In the genomic region with DNA sequence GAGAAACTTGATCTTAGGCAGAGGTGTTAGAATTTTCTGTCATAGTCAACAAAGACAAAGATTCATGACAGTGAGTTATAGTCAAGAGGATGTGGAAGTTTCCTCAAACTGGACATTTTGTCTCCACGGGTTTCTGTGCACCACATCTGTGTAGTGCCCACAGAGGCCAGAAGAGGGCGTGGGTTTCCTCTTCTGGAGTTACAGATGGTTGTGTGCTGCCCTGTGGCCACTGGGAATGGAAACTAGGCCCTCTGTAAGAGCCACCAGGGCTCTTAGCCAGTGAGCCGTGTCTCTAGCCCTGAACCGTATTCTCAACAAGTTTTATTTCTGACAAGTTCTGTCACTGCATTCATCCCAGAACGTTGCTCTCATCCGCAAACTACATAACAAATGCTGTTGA, we compare ENCODE assay signal across 17 mouse cellular contexts. TPM values are rescaled to one million over a fixed set of nuclear protein-coding genes. Genes with fewer than 3 reads are reported as not detected.
DNase-seq lines count a peak whose midpoint lies in the region; ATAC-seq and TF ChIP-seq lines count a peak whose summit lies in the region.
"Had no signal": no experiment of that assay in that cellular context is flagged by ENCODE, and none has a peak within 500 bp of the region (broad histone marks: within the 10 kb centered on the region; RNA-seq: fewer than 3 reads in every experiment).

No protein-coding gene starts in this region.

- no peaks in the 10 kb centered on the region for H3K9me3 ChIP-seq in hindbrain, postnatal 0 days (ENCODE audit: low read length)
- no peaks in the 10 kb centered on the region for H3K9me3 ChIP-seq in hindbrain, embryonic 14.5 days (ENCODE audit: control insufficient read depth, low read length)
- H3K9me3 ChIP-seq in lung, embryonic 14.5 days (ENCODE audit: low read depth, low read length), result no peaks in the 10 kb centered on the region; the same call in 1 of the 2 replicates
- H3K9me3 ChIP-seq: forebrain, embryonic 15.5 days; hindbrain, embryonic 13.5 days had no signal

- no peaks in the 10 kb centered on the region for H3K4me1 ChIP-seq in hindbrain, postnatal 0 days (ENCODE audit: insufficient read depth, low read length)
- H3K4me1 ChIP-seq in hindbrain, embryonic 14.5 days (replicated peaks; ENCODE audit: control insufficient read depth, insufficient read depth, low read length), result 0 out of 2 replicates have a peak, but pooled peaks cover 4% of the 10 kb centered on the region
- peaks cover 8% of the 10 kb centered on the region for H3K4me1 ChIP-seq in lung, embryonic 14.5 days (ENCODE audit: insufficient read depth)

- TF ChIP-seq CTCF in hindbrain, postnatal 0 days (IDR thresholded peaks at IDR 0.05; ENCODE audit: low read depth), result peak; percentile 46
- peak; percentile 24 for TF ChIP-seq CTCF in lung, embryonic 14.5 days (IDR thresholded peaks at IDR 0.05; ENCODE audit: low read depth)

- H3K4me2 ChIP-seq in hindbrain, postnatal 0 days (ENCODE audit: low read depth, low read length), result no peak overlapping the region
- H3K4me2 ChIP-seq in hindbrain, embryonic 14.5 days (replicated peaks), result no peak overlapping the region
- H3K4me2 ChIP-seq in lung, embryonic 14.5 days, result no peak overlapping the region
- H3K4me2 ChIP-seq: forebrain, embryonic 15.5 days; hindbrain, embryonic 13.5 days had no signal

- H3K27ac ChIP-seq in hindbrain, postnatal 0 days, result no peak overlapping the region
- H3K27ac ChIP-seq in hindbrain, embryonic 14.5 days, result no peak overlapping the region
- no peak overlapping the region for H3K27ac ChIP-seq in lung, embryonic 14.5 days (ENCODE audit: low read depth)
- H3K27ac ChIP-seq: forebrain, embryonic 15.5 days; hindbrain, embryonic 13.5 days had no signal

- no peaks in the 10 kb centered on the region for H3K27me3 ChIP-seq in hindbrain, postnatal 0 days (ENCODE audit: insufficient read depth, low read length)
- no peaks in the 10 kb centered on the region for H3K27me3 ChIP-seq in hindbrain, embryonic 14.5 days (ENCODE audit: control insufficient read depth, insufficient read depth, low read length)
- no peaks in the 10 kb centered on the region for H3K27me3 ChIP-seq in lung, embryonic 14.5 days (ENCODE audit: insufficient read depth, low read length)
- H3K27me3 ChIP-seq: CH12.LX; forebrain, embryonic 15.5 days; hindbrain, embryonic 13.5 days had no signal

- WGBS in hindbrain, postnatal 0 days, result 60% methylated on average over 6 of the region's 6 CpGs
- WGBS in hindbrain, embryonic 14.5 days, result 61% methylated on average over 6 of the region's 6 CpGs
- 55% methylated on average over 6 of the region's 6 CpGs for WGBS in lung, embryonic 14.5 days

- H3K36me3 ChIP-seq in hindbrain, postnatal 0 days (ENCODE audit: insufficient read depth, low read length), result no peaks in the 10 kb centered on the region
- H3K36me3 ChIP-seq in hindbrain, embryonic 14.5 days (replicated peaks; ENCODE audit: control insufficient read depth, insufficient read depth), result no peaks in the 10 kb centered on the region
- no peaks in the 10 kb centered on the region for H3K36me3 ChIP-seq in lung, embryonic 14.5 days (ENCODE audit: insufficient read depth)
- H3K36me3 ChIP-seq: forebrain, embryonic 15.5 days; hindbrain, embryonic 13.5 days had no signal

- no peak overlapping the region for H3K4me3 ChIP-seq in hindbrain, postnatal 0 days (ENCODE audit: low read length)
- H3K4me3 ChIP-seq in hindbrain, embryonic 14.5 days (replicated peaks; ENCODE audit: low read length), result no peak overlapping the region
- H3K4me3 ChIP-seq in lung, embryonic 14.5 days (ENCODE audit: low read depth, low read length), result no peak overlapping the region
- H3K4me3 ChIP-seq: forebrain, embryonic 15.5 days; hindbrain, embryonic 13.5 days had no signal

- peak; percentile 35 for DNase-seq in adrenal gland, postnatal 14 days
- no peak for DNase-seq in adrenal gland, postnatal 4 days (ENCODE audit: low spot score in 2 of 2)
- DNase-seq in hindbrain, postnatal 0 days (ENCODE audit: low spot score), result peak; percentile 16
- DNase-seq in hindbrain, embryonic 14.5 days (ENCODE audit: low spot score), result no peak
- DNase-seq in lung, embryonic 14.5 days, result peak; percentile 38
- no peak for DNase-seq in lung, postnatal 36 days
- DNase-seq in ZHBTc4 (ENCODE audit: low read depth, low spot score), result peak; percentile 66
- DNase-seq in right cerebral cortex, adult 18-20 months, result no peak
- DNase-seq: adrenal gland, adult 8-10 months; cerebellum, adult 8-10 months; gastrocnemius, postnatal 36 days; kidney, adult 18-20 months; thymus, postnatal 4 days had no signal

- H3K9ac ChIP-seq in hindbrain, postnatal 0 days (replicated peaks; ENCODE audit: low read length), result no peak overlapping the region
- no peak overlapping the region for H3K9ac ChIP-seq in hindbrain, embryonic 14.5 days
- H3K9ac ChIP-seq in lung, embryonic 14.5 days, result no peak overlapping the region
- H3K9ac ChIP-seq: forebrain, embryonic 15.5 days; hindbrain, embryonic 13.5 days had no signal

- no peak for ATAC-seq in hindbrain, postnatal 0 days
- ATAC-seq in hindbrain, embryonic 14.5 days (ENCODE audit: low FRiP score), result no peak
- no peak for ATAC-seq in lung, embryonic 14.5 days (ENCODE audit: insufficient read depth)
- ATAC-seq: forebrain, embryonic 15.5 days had no signal

RNA-seq across cellular contexts. Expression of gene C2cd4a, which starts 21.6 kb away (rescaled TPM):
- total RNA-seq in adrenal gland, postnatal 14 days (2021), result 0.34 TPM in 1 of 2 replicates, not detected in the other
- total RNA-seq in adrenal gland, postnatal 4 days (2021), result under 1 TPM; 0.36 to 0.79 TPM
- total RNA-seq in hindbrain, postnatal 0 days (2014; rRNA removed), result 4.4 TPM in 1 of 2 replicates, not detected in the other
- 0.54 and 0.59 TPM in 2 replicates for polyA plus RNA-seq in hindbrain, postnatal 0 days (2015; fragmentation: Nextera tagmentation; extraction: Ambion mirVana)
- polyA plus RNA-seq in hindbrain, embryonic 14.5 days (2014; fragmentation: Nextera tagmentation; extraction: Ambion mirVana), result 0.41 and 0.64 TPM in 2 replicates
- polyA plus RNA-seq in lung, embryonic 14.5 days (2014; fragmentation: Nextera tagmentation; extraction: Ambion mirVana), result 1.3 and 1.9 TPM in 2 replicates
- total RNA-seq: neutrophil, adult 5-6 weeks had no signal

RNA-seq across cellular contexts. Expression of gene Vps13c, which starts 29.7 kb away (rescaled TPM):
- 43.3 and 46.2 TPM in 2 replicates for total RNA-seq in adrenal gland, postnatal 14 days (2021)
- 10 to 100 TPM; 32.3 to 32.5 TPM for total RNA-seq in adrenal gland, postnatal 4 days (2021)
- 23.1 and 25.8 TPM in 2 replicates for total RNA-seq in hindbrain, postnatal 0 days (2014; rRNA removed)
- 7.5 TPM in 2 replicates for polyA plus RNA-seq in hindbrain, postnatal 0 days (2015; fragmentation: Nextera tagmentation; extraction: Ambion mirVana)
- polyA plus RNA-seq in hindbrain, embryonic 14.5 days (2014; fragmentation: Nextera tagmentation; extraction: Ambion mirVana), result 14.4 and 15.0 TPM in 2 replicates
- polyA plus RNA-seq in lung, embryonic 14.5 days (2014; fragmentation: Nextera tagmentation; extraction: Ambion mirVana), result 6.6 TPM in 2 replicates

RNA-seq across cellular contexts. Expression of gene C2cd4b, which starts 51.3 kb away (rescaled TPM):
- 0.45 and 0.78 TPM in 2 replicates for total RNA-seq in adrenal gland, postnatal 14 days (2021)
- total RNA-seq in adrenal gland, postnatal 4 days (2021), result 1 to 10 TPM; 3.2 to 5.9 TPM
- 2.1 and 2.5 TPM in 2 replicates for total RNA-seq in hindbrain, postnatal 0 days (2014; rRNA removed)
- 3.2 and 4.0 TPM in 2 replicates for polyA plus RNA-seq in hindbrain, postnatal 0 days (2015; fragmentation: Nextera tagmentation; extraction: Ambion mirVana)
- polyA plus RNA-seq in hindbrain, embryonic 14.5 days (2014; fragmentation: Nextera tagmentation; extraction: Ambion mirVana), result 0.80 and 2.1 TPM in 2 replicates
- 1.1 and 1.7 TPM in 2 replicates for polyA plus RNA-seq in lung, embryonic 14.5 days (2014; fragmentation: Nextera tagmentation; extraction: Ambion mirVana)
- total RNA-seq: CH12.LX; gastrocnemius, postnatal 36 days; neutrophil, adult 5-6 weeks had no signal

Comparison
In these comparisons a context has a peak if more than half of its experiments do, and no peak if none do; other contexts are left out.
1. DNase-seq: peak in adrenal gland, postnatal 14 days (single experiment), hindbrain, postnatal 0 days (single experiment), lung, embryonic 14.5 days (single experiment) and ZHBTc4 (single experiment); none in adrenal gland, postnatal 4 days (0 of 2), hindbrain, embryonic 14.5 days (single experiment), lung, postnatal 36 days (single experiment) and right cerebral cortex, adult 18-20 months (single experiment).